Mouse (Mus musculus) forebrain, embryonic 14.5 days (tissue): ENCODE measurements at regions not wholly inside any gene's neighbourhood (a gene's known extent, or its start where the extent isn't known, plus 50 kb on each side); places are given as distances from the start of the nearest gene placed in this dataset.

Source experiments
- ATAC-seq: fragments of 200-750 bp; cut with Nextera tagmentation; 2 replicates; pipeline ENCODE4 v1.8.0; 2017; ENCODE audit warnings: mild to moderate bottlenecking, moderate library complexity
- DNase-seq: peaks from one replicate; pipeline ENCODE4 v3.0.0-alpha.2; 2015; ENCODE audit warnings: low spot score
- H3K27ac ChIP-seq: fragments of 300-500 bp; sonication (generic); 2 replicates; pipeline ENCODE4 v1.5.1; 2014; ENCODE audit warnings: low read depth, mild to moderate bottlenecking, control low read depth, low read length, moderate library complexity
- H3K27me3 ChIP-seq: fragments of 300-500 bp; sonication (generic); replicated peaks from 2 replicates; pipeline ENCODE4 v1.6.1; 2014; ENCODE audit warnings: low read length, control low read depth, mixed read lengths; ENCODE audit not compliant: control insufficient read depth, insufficient read depth
- H3K36me3 ChIP-seq: fragments of 300-500 bp; sonication (generic); 2 replicates; pipeline ENCODE4 v1.6.1; 2014; ENCODE audit warnings: low read length, control low read depth; ENCODE audit not compliant: control insufficient read depth, insufficient read depth
- H3K4me1 ChIP-seq: fragments of 300-500 bp; sonication (generic); 2 replicates; pipeline ENCODE4 v1.6.1; 2014; ENCODE audit warnings: antibody characterized with exemption, low read length, control low read depth; ENCODE audit not compliant: control insufficient read depth, insufficient read depth
- H3K4me2 ChIP-seq: fragments of 300-500 bp; sonication (generic); 2 replicates; pipeline ENCODE4 v1.6.1; 2014; ENCODE audit warnings: mild to moderate bottlenecking, control low read depth, low read length
- H3K4me3 ChIP-seq: fragments of 300-500 bp; sonication (generic); 2 replicates; pipeline ENCODE4 v1.5.1; 2014; ENCODE audit warnings: low read depth, low read length, control low read depth
- H3K9ac ChIP-seq: fragments of 300-500 bp; sonication (generic); 2 replicates; pipeline ENCODE4 v1.6.1; 2014; ENCODE audit warnings: mild to moderate bottlenecking, low read length, control low read depth, moderate library complexity
- H3K9me3 ChIP-seq: fragments of 300-500 bp; sonication (generic); replicated peaks from 2 replicates; pipeline ENCODE4 v1.6.1; 2016; ENCODE audit warnings: low read length, control low read depth, mixed read lengths; ENCODE audit not compliant: control insufficient read depth
- WGBS: fragments of 180-500 bp; shearing (Covaris S2); extraction: QIAGEN DNeasy Blood & Tissue Kit; methylation state at CpG from one replicate; pipeline ENCODE4 v1.1.7; 2014; 5-methylcytosine and 5-hydroxymethylcytosine counted together

DNA sequence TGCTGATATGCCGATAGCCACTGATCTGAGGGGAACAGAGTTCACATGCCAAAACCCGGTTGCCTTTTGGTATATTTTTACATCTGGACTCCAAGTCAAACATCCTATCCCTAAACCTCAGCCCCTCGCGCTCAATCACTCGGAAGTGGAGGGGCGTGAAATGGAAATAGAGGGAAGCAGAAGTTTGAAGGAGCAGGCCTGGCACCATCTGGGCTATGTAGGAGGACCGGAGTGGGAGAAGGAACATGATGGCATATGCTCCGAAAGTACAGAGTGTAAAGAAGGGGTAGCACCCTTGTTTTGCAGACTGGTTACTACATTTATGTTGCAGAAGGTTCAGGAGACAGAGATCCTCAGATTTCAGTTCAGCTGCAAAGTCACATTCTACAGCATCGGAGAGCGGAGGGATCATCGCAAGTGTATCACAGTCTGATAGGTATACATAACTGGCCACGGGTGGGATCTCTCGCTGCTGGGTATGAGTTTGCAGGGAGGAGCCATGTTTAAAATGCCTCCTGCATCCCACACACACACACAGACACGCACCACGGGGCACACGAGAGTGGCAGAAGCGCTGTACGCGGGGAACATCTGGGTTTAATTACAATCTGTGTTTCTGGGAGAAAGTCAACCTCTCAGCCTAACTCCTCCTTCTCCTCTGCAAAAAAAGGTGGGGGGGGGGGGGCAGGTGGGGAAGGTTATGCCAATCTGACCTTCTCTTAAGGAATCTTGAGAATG is 107.2 kb upstream of the Atp2b1 start:
- Histone ChIP-seq H3K4me1 (no peaks in the 10 kb centered on the region), H3K4me3 (no peak overlapping the region), H3K9me3 (no peaks in the 10 kb centered on the region), H3K36me3 (no peaks in the 10 kb centered on the region), H3K27me3 (no peaks in the 10 kb centered on the region), H3K27ac (no peak overlapping the region), H3K9ac (no peak overlapping the region), H3K4me2 (no peak overlapping the region)
- DNase-seq (no peak), ATAC-seq (no peak)
- WGBS = 90% methylated on average over 19 of the region's 19 CpGs

DNA sequence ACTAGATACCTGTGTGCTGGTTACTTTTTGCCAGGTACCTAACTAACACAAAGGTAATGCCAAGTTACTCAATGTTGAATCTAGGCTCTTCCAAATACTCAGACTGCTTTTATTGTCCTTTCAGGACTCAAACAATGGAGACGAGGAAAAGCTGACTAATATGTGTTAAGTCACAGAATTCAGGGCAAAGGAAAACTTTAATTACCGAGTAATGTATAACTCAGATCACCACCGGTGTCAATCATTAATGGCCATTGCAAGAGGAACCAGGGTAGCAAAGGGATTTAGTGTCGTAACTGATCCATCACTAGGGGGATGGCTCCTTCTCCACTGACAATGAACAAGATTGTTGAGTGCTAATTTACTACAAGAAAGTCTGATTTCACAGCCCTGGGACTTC is 105.6 kb upstream of the Atp2b1 start:
- no peaks in the 10 kb centered on the region for H3K4me1 ChIP-seq
- H3K27me3 ChIP-seq = no peaks in the 10 kb centered on the region
- DNase-seq (no peak), ATAC-seq (no peak)
- no peak overlapping the region for H3K27ac ChIP-seq
- WGBS = 52% methylated on average over 4 of the region's 4 CpGs
- H3K4me2 ChIP-seq = no peak overlapping the region
- H3K36me3 ChIP-seq = no peaks in the 10 kb centered on the region
- H3K4me3 ChIP-seq = no peak overlapping the region
- H3K9me3 ChIP-seq = no peaks in the 10 kb centered on the region
- H3K9ac ChIP-seq = no peak overlapping the region

DNA sequence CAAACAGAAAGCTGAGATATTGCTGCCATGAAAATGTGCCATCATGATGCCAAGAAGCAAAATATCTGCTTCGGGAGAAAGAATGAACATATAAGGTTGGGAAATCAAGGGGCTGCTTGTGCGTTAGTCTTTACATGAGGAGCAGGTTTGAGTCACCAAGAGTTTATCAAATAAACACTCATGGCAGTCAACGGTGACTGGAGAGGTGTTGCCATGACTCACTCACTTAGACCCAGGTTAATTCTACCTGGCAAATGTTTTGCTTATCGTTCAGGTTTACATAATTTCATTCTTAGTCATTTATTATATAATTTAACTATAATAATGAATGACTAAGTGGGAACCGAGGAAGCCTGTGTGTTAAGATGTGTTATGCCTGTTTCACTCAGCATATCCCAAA is 85.2 kb upstream of the Atp2b1 start:
- Histone ChIP-seq H3K27me3 (no peaks in the 10 kb centered on the region), H3K27ac (no peak overlapping the region), H3K36me3 (no peaks in the 10 kb centered on the region), H3K4me2 (no peak overlapping the region), H3K9me3 (no peaks in the 10 kb centered on the region), H3K4me3 (no peak overlapping the region), H3K9ac (no peak overlapping the region), H3K4me1 (no peaks in the 10 kb centered on the region)
- ATAC-seq = no peak
- DNase-seq = no peak
- 96% methylated on average over 5 of the region's 5 CpGs for WGBS

DNA sequence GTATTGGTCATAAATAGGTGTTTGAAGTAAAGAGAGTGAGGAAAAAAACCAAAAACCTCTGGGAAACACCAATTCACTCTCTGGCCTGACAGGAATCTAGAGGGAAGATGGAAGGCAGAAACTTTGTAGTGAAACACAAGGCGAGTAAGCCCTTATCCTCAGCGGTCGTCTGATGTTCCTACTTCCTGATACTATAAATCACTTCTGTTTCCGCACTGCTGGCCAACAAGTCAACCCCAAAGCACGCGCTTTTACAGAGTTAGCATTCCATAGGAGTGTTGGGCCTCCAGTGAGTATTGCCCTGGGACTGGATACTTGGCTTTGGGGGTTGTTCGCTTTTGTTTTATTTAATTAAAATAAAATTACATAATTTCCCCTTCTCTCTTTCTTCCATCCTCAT is 82.7 kb upstream of the Atp2b1 start:
- ATAC-seq (no peak), DNase-seq (no peak)
- WGBS = 91% methylated on average over 7 of the region's 7 CpGs
- H3K4me2 ChIP-seq = no peak overlapping the region
- no peaks in the 10 kb centered on the region for H3K4me1 ChIP-seq
- H3K36me3 ChIP-seq = no peaks in the 10 kb centered on the region
- H3K4me3 ChIP-seq = no peak overlapping the region
- no peaks in the 10 kb centered on the region for H3K27me3 ChIP-seq
- H3K27ac ChIP-seq = no peak overlapping the region
- H3K9me3 ChIP-seq = no peaks in the 10 kb centered on the region
- H3K9ac ChIP-seq = no peak overlapping the region

DNA sequence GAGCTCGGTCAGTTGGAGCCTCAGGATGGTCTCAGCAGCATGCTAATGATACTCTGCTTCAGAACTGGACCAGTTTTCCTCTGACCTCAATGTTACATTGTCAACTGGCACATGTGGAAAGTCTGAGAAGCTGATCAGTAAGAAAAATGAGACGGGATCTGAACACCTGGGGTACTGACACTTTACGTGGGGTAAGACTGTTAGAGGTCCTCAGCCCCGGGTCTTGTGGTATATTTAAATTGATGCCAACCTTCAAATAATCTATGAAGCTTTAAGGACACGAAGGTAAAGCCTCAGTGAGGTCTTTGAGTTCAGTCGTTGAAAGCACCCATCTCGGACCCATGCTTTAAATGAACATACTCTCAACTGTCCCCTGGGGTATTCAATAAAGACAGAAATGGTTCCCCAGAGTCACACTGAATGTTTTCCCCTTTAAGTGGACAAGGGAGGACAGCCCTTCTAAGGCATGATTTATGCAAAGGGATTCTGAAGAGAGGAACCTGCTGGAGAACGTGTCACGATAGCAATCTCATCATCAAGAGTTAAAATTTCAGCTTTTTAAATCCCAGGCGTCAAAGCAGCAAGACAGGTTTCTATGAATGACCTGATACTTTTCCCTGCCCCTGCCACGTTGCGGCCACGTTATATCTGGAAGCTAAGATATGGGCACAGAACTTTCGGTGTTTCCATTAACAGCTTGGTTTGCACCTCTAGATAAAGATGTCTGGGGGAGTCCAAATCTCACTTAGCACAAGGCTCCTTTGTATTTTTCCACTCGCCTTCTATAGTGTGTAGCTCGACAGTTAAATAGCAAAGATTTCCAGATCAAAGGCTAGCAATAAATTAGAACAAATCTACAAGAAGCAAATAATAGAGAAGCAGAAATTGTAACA is 76.7 kb upstream of the Atp2b1 start:
- Histone ChIP-seq H3K4me3 (no peak overlapping the region), H3K4me2 (no peak overlapping the region), H3K36me3 (no peaks in the 10 kb centered on the region), H3K9me3 (no peaks in the 10 kb centered on the region), H3K27ac (no peak overlapping the region), H3K4me1 (no peaks in the 10 kb centered on the region), H3K27me3 (no peaks in the 10 kb centered on the region), H3K9ac (no peak overlapping the region)
- ATAC-seq (no peak), DNase-seq (no peak)
- WGBS = 73% methylated on average over 16 of the region's 16 CpGs

DNA sequence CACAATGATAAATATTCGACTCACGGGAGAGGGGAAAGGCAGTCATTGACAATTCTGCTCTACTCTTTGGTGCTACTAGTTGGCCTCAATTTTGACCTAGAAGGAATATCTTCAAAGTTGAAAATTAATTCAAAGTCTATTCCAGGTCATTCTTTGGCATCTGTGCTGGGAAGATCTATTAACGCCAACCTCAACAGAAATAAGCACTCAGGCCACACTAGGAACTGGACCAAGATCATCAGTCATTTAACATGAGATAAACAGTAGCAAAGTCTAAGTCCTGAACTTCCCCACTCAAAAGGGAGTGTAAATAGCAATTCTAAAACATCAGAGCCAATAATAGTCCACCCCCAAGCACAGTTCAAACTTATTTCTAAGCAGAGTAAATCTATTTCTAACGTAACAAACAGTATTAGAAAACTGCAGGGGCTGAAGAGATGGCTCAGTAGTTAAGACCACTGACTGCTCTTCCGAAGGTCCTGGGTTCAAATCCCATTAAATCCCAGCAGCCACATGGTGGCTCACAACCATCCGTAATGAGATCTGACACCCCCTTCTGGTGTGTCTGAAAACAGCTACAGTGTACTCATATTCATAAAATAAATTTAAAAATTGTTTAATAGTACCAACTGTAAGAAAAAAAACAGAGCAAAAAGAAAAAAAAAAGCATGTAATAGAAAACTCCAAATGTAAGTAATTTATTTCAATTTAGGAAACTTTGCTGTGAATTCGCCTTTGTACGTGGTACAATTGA is 75.1 kb upstream of the Atp2b1 start:
- WGBS = 95% methylated on average over 8 of the region's 8 CpGs
- no peak overlapping the region for H3K27ac ChIP-seq
- ATAC-seq (no peak), DNase-seq (no peak)
- H3K36me3 ChIP-seq = no peaks in the 10 kb centered on the region
- no peaks in the 10 kb centered on the region for H3K4me1 ChIP-seq
- no peak overlapping the region for H3K9ac ChIP-seq
- no peak overlapping the region for H3K4me2 ChIP-seq
- no peaks in the 10 kb centered on the region for H3K27me3 ChIP-seq
- H3K9me3 ChIP-seq = peaks cover 4% of the 10 kb centered on the region; the same call in 1 of the 2 replicates
- no peak overlapping the region for H3K4me3 ChIP-seq

DNA sequence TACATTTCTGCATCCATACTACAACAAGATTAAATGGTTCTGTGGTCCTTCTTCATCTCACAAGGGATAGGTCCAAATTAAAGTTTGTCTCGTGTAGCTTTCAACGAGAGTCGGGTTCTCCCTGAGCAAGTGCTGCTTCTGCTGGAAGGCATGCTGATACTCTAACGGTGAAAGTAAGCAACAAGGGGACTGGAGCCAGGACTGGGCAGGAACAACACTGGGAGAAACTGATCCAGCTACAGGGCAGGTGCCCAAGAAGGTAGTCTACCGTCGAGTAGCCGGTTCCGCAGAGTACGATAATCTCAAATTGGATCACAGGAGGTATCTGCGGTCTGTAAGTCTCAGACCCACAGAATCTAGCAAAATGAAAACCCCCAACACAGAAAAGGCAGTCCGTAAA is 74.2 kb upstream of the Atp2b1 start:
- DNase-seq (no peak), ATAC-seq (no peak)
- H3K9ac ChIP-seq = no peak overlapping the region
- H3K36me3 ChIP-seq = no peaks in the 10 kb centered on the region
- no peak overlapping the region for H3K4me2 ChIP-seq
- no peaks in the 10 kb centered on the region for H3K4me1 ChIP-seq
- no peaks in the 10 kb centered on the region for H3K27me3 ChIP-seq
- H3K27ac ChIP-seq = no peak overlapping the region
- WGBS = 95% methylated on average over 11 of the region's 11 CpGs
- no peak overlapping the region for H3K4me3 ChIP-seq
- peaks cover 9% of the 10 kb centered on the region for H3K9me3 ChIP-seq

DNA sequence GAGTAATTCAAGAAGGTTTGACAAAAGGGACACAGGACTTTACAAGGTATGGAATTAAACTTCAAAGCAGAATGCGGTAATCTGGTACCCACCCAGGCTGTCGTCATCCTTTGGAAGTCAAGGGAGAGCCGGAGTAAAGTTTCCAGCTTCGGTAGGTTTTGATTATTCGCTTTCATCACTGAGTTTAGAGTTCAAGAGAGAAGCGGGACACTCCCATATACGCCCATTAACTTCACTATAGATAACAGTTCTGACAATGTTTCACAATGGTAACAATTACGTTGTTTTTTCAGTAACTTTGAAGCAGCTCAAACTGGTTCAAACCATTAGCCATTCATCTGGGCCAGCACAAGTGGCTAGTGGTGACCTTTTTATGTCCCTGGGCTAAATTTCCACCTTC is 73.8 kb upstream of the Atp2b1 start:
- Histone ChIP-seq H3K27me3 (no peaks in the 10 kb centered on the region), H3K9me3 (peaks cover 9% of the 10 kb centered on the region), H3K36me3 (no peaks in the 10 kb centered on the region), H3K27ac (no peak overlapping the region), H3K9ac (no peak overlapping the region), H3K4me2 (no peak overlapping the region), H3K4me1 (no peaks in the 10 kb centered on the region), H3K4me3 (no peak overlapping the region)
- DNase-seq (no peak), ATAC-seq (no peak)
- 97% methylated on average over 8 of the region's 8 CpGs for WGBS
